Mouse (Mus musculus): ENCODE measurements around the gene Fbxw27.

- TF ChIP-seq CTCF (IDR thresholded peaks at IDR 0.05; ENCODE audit: low read depth, low read length) (no peak), POLR2AphosphoS5 (IDR thresholded peaks at IDR 0.05; ENCODE audit: insufficient replicate concordance, low read depth, low read length) (no peak), TAL1 (conservative IDR thresholded peaks at IDR 0.05; ENCODE audit: low read depth, low read length) (no peak)
Observed at GRCm38 (mm10) chr9:109816341-109816740, 25.9 kb upstream of the Fbxw27 start.
